In the genomic region with DNA sequence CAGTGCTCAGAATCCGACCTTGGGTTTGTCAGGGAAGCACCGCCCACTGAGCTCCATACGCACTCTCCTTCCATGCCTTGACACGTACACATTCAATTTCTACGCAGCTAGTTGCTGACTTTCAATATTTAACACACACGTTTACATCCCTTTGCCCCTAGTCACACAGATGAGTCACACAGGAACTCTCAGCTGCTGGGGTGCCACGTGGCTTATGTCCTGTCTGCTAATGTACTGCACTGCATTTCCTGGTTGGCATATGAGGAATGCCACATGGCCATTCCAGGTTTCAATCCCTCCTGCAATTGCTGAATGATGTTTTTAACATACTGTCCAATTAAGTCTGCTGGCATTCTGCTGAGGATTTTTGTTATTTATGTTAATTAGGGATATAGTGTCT, we compare ENCODE assay signal across 16 mouse cellular contexts. TPM values are rescaled to one million over a fixed set of nuclear protein-coding genes. Genes with fewer than 3 reads are reported as not detected.
DNase-seq lines count a peak whose midpoint lies in the region; ATAC-seq and TF ChIP-seq lines count a peak whose summit lies in the region.
"Had no signal": no experiment of that assay in that cellular context is flagged by ENCODE, and none has a peak within 500 bp of the region (broad histone marks: within the 10 kb centered on the region; RNA-seq: fewer than 3 reads in every experiment).

No protein-coding gene starts in this region.

- H3K79me3 ChIP-seq in C2C12 (ENCODE audit: low read depth) = no peaks in the 10 kb centered on the region

- H3K27me3 ChIP-seq in C2C12 (ENCODE audit: control insufficient read depth, insufficient read depth, insufficient read length) = no peaks in the 10 kb centered on the region
- H3K27me3 ChIP-seq in intestine, embryonic 15.5 days (replicated peaks) = no peaks in the 10 kb centered on the region
- H3K27me3 ChIP-seq in limb, embryonic 10.5 days (ENCODE audit: low read depth, poor library complexity, severe bottlenecking) = no peaks in the 10 kb centered on the region
- H3K27me3 ChIP-seq: hindbrain, embryonic 15.5 days; limb, embryonic 12.5 days; midbrain, embryonic 12.5 days; neural tube, embryonic 12.5 days had no signal

- H3K27ac ChIP-seq in intestine, embryonic 15.5 days = no peak overlapping the region
- H3K27ac ChIP-seq in limb, embryonic 10.5 days = no peak overlapping the region
- H3K27ac ChIP-seq: hindbrain, embryonic 15.5 days; limb, embryonic 12.5 days; midbrain, embryonic 12.5 days; neural tube, embryonic 12.5 days had no signal

- no peaks in the 10 kb centered on the region for H3K4me1 ChIP-seq in intestine, embryonic 15.5 days (replicated peaks)
- 0 out of 2 replicates have a peak, but pooled peaks cover 3% of the 10 kb centered on the region for H3K4me1 ChIP-seq in limb, embryonic 10.5 days
- H3K4me1 ChIP-seq: hindbrain, embryonic 15.5 days; limb, embryonic 12.5 days; midbrain, embryonic 12.5 days; neural tube, embryonic 12.5 days had no signal

- 37% methylated on average over 7 of the region's 7 CpGs for WGBS in intestine, embryonic 15.5 days
- 81% methylated on average over 7 of the region's 7 CpGs for WGBS in limb, embryonic 10.5 days

- no peak overlapping the region for H3K9ac ChIP-seq in intestine, embryonic 15.5 days
- H3K9ac ChIP-seq: hindbrain, embryonic 15.5 days; limb, embryonic 12.5 days; midbrain, embryonic 12.5 days; neural tube, embryonic 12.5 days had no signal

- no peak for TF ChIP-seq CTCF in C2C12 (IDR thresholded peaks at IDR 0.05; ENCODE audit: control insufficient read depth, insufficient read depth, insufficient read length)

- H3K9me3 ChIP-seq in intestine, embryonic 15.5 days = no peaks in the 10 kb centered on the region
- H3K9me3 ChIP-seq in limb, embryonic 10.5 days (replicated peaks) = no peaks in the 10 kb centered on the region
- H3K9me3 ChIP-seq: hindbrain, embryonic 15.5 days; limb, embryonic 12.5 days; midbrain, embryonic 12.5 days; neural tube, embryonic 12.5 days had no signal

- no peak overlapping the region for H3K4me3 ChIP-seq in C2C12 (ENCODE audit: insufficient read depth, poor library complexity, severe bottlenecking)
- H3K4me3 ChIP-seq in intestine, embryonic 15.5 days (replicated peaks) = no peak overlapping the region
- no peak overlapping the region for H3K4me3 ChIP-seq in limb, embryonic 10.5 days
- H3K4me3 ChIP-seq: hindbrain, embryonic 15.5 days; limb, embryonic 12.5 days; midbrain, embryonic 12.5 days; neural tube, embryonic 12.5 days had no signal

- peak; percentile 83 for ATAC-seq in intestine, embryonic 15.5 days

- H3ac ChIP-seq in C2C12 (ENCODE audit: control insufficient read depth, insufficient read length, low read depth) = no peak overlapping the region

- no peak overlapping the region for H3K4me2 ChIP-seq in intestine, embryonic 15.5 days (replicated peaks)
- H3K4me2 ChIP-seq: hindbrain, embryonic 15.5 days; limb, embryonic 12.5 days; midbrain, embryonic 12.5 days; neural tube, embryonic 12.5 days had no signal

- no peaks in the 10 kb centered on the region for H3K36me3 ChIP-seq in C2C12 (ENCODE audit: control insufficient read depth, insufficient read depth)
- H3K36me3 ChIP-seq in intestine, embryonic 15.5 days = no peaks in the 10 kb centered on the region
- H3K36me3 ChIP-seq in limb, embryonic 10.5 days = no peaks in the 10 kb centered on the region
- H3K36me3 ChIP-seq: midbrain, embryonic 12.5 days; neural tube, embryonic 12.5 days had no signal

- peak; percentile 40 to 69 for DNase-seq in adrenal gland, adult (ENCODE audit: inconsistent age in 2 of 2, low spot score in 1 of 2)
- DNase-seq in adrenal gland, postnatal 4 days (ENCODE audit: low spot score in 2 of 2) = no peak
- DNase-seq in layer of hippocampus, adult 9-11 months = peak; percentile 29
- no peak for DNase-seq in layer of hippocampus, postnatal 25 days (ENCODE audit: extremely low spot score in 1 of 2, low spot score in 1 of 2)
- no peak for DNase-seq in limb, embryonic 10.5 days (ENCODE audit: low spot score)
- no peak for DNase-seq in right cerebral cortex, postnatal 14 days
- DNase-seq: B cell, adult 2 months; cerebellum, adult 9-11 months; kidney, adult 9 months; spleen, adult 18-20 months had no signal

- H3K79me2 ChIP-seq in C2C12 (ENCODE audit: control insufficient read depth, insufficient read depth) = no peaks in the 10 kb centered on the region

TF ChIP-seq in C2C12, 6 proteins besides CTCF, POLR2A, EP300 and RAD21:
- TF ChIP-seq MAX (IDR thresholded peaks at IDR 0.05) = peak; percentile 96
- no peak for TF ChIP-seq MYOG (IDR thresholded peaks at IDR 0.05; ENCODE audit: control insufficient read depth, extremely low read depth, insufficient read length)
- TF ChIP-seq CEBPB (IDR thresholded peaks at IDR 0.05; ENCODE audit: low read depth) = no peak
- TF ChIP-seq FOSL1 (IDR thresholded peaks at IDR 0.05; ENCODE audit: insufficient read depth, low read length, poor library complexity, severe bottlenecking) = peak; percentile 8
- peak; percentile 25 for TF ChIP-seq MYOD1 (IDR thresholded peaks at IDR 0.05; ENCODE audit: control insufficient read depth, insufficient read length, low read depth)
- peak; percentile 81 for TF ChIP-seq USF1 (IDR thresholded peaks at IDR 0.05; ENCODE audit: low read depth)

RNA-seq across cellular contexts. Expression of a gene that starts 59.8 kb away (rescaled TPM):
- total RNA-seq in adrenal gland, postnatal 4 days (2021) = 1 to 10 TPM; 5.5 to 6.2 TPM
- total RNA-seq in layer of hippocampus, postnatal 25 days (2021) = 1 to 10 TPM; 8.2 to 8.5 TPM
- polyA plus RNA-seq in C2C12 (2012; fragmentation: generic; extraction: Trizol) = 1.6 TPM
- polyA plus RNA-seq in intestine, embryonic 15.5 days (2015; fragmentation: Nextera tagmentation; extraction: Ambion mirVana) = 10.5 and 11.2 TPM in 2 replicates
- polyA plus RNA-seq in limb, embryonic 10.5 days (2016; fragmentation: Nextera tagmentation; extraction: Ambion mirVana) = 13.8 and 18.5 TPM in 2 replicates

Comparison
In these comparisons a context has a peak if more than half of its experiments do, and no peak if none do; other contexts are left out.
1. DNase-seq: peak in adrenal gland, adult (2 of 2) and layer of hippocampus, adult 9-11 months (single experiment); none in adrenal gland, postnatal 4 days (0 of 2), layer of hippocampus, postnatal 25 days (0 of 2), limb, embryonic 10.5 days (single experiment) and right cerebral cortex, postnatal 14 days (single experiment).